Mouse (Mus musculus) adrenal gland (tissue): ENCODE measurements around the gene D17Wsu92e.

ENCODE experiments used
- intact Hi-C: fragments of 180-260 bp; cut with DNase I; formaldehyde crosslinking; loops from one replicate; pipeline ENCODE4 v1.15.1; 2025

D17Wsu92e gene

DNA sequence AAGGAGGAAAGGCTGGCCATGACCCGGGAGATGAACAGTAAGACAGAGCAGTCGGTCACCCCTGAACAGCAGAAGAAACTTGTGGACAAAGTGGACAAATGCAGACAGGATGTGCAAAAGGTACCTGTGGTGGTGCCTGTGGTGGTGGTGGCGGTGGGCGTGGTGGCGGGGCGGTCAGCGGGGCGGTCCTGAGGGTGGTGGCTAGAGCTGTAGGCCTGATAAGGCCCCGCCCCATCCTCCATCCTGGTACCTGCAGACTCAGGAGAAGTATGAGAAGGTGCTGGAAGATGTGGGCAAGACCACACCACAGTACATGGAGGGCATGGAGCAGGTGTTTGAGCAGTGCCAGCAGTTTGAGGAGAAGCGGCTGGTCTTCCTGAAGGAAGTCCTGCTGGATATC, 114.8 kb downstream of the D17Wsu92e start:
- intact Hi-C loops: loop anchor here (5.0 kb wide), 1 partner anchor 57 kb away; no protein-coding TSS in a partner anchor

GRCm38 (mm10) chr17:27703961-27704621, 116.4 kb downstream of the D17Wsu92e start:
- intact Hi-C loops: no loop called here

- intact Hi-C loops: no loop called here
Measured at GRCm38 (mm10) chr17:27702518-27702917, 117.9 kb downstream of the D17Wsu92e start.

- intact Hi-C loops: no loop called here
Measured at GRCm38 (mm10) chr17:27701856-27702255, 118.6 kb downstream of the D17Wsu92e start.
